8 mouse cellular contexts compared by ENCODE assay signal in genomic region chr11:97532354-97532753, GRCm38 (mm10). TPM values are rescaled to one million over a fixed set of nuclear protein-coding genes. Genes with fewer than 3 reads are reported as not detected.
A peak's percentile ranks its signal among the peaks of the same experiment; 100 is the strongest.
DNase-seq lines count a peak whose midpoint lies in the region; ATAC-seq and TF ChIP-seq lines count a peak whose summit lies in the region.

No protein-coding gene starts in this region.

- no peak overlapping the region for H3K27ac ChIP-seq in thymus, adult 2 months (ENCODE audit: control insufficient read depth, insufficient read depth, low read length)
- no peak overlapping the region for H3K27ac ChIP-seq in limb, embryonic 15.5 days

- no peak overlapping the region for H3K9ac ChIP-seq in limb, embryonic 15.5 days

- peak overlapping the region; percentile 89; the same call in 1 of the 2 replicates for H3K4me2 ChIP-seq in limb, embryonic 15.5 days

- no peaks in the 10 kb centered on the region for H3K9me3 ChIP-seq in limb, embryonic 15.5 days

- no peak overlapping the region for H3K4me3 ChIP-seq in thymus, adult 2 months (ENCODE audit: control insufficient read depth, insufficient read depth, low read length)
- H3K4me3 ChIP-seq in limb, embryonic 15.5 days: no peak overlapping the region

- TF ChIP-seq POLR2A in thymus, adult 2 months (IDR thresholded peaks at IDR 0.05; ENCODE audit: control insufficient read depth, extremely low read depth, insufficient read depth, low read length, poor library complexity): no peak

- WGBS in thymus, adult 2 months: 5% methylated on average over 8 of the region's 8 CpGs
- WGBS in limb, embryonic 15.5 days: 15% methylated on average over 8 of the region's 8 CpGs

- TF ChIP-seq CTCF in thymus, adult 2 months (IDR thresholded peaks at IDR 0.05; ENCODE audit: borderline replicate concordance, control insufficient read depth, extremely low read depth, insufficient read depth, low read length, poor library complexity): no peak

- peak; percentile 58 to 59 for DNase-seq in cerebellum, adult 18-20 months
- DNase-seq in cerebellum, adult 8-10 months: no peak
- DNase-seq in thymus, adult 2 months: peak; percentile 9
- no peak for DNase-seq in thymus, postnatal 10 days (ENCODE audit: low spot score in 2 of 2)
- peak; percentile 35 for DNase-seq in thymus, postnatal 4 days
- DNase-seq in spleen, postnatal 4 days (ENCODE audit: low spot score in 2 of 2): no peak

- no peaks in the 10 kb centered on the region for H3K36me3 ChIP-seq in thymus, adult 2 months (ENCODE audit: control insufficient read depth, insufficient read depth, low read length)
- no peaks in the 10 kb centered on the region for H3K36me3 ChIP-seq in limb, embryonic 15.5 days

- ATAC-seq in limb, embryonic 15.5 days (ENCODE audit: insufficient number of reproducible peaks, low FRiP score, low TSS enrichment, low read depth): no peak; the same call in 1 of the 2 replicates
- no peak for ATAC-seq in activated CD4-positive, CD25-positive, alpha-beta regulatory T cell, adult 4 months

- H3K27me3 ChIP-seq in thymus, adult 2 months (ENCODE audit: control insufficient read depth, insufficient read depth, low read length): peaks cover 25% of the 10 kb centered on the region
- H3K27me3 ChIP-seq in limb, embryonic 15.5 days: peaks cover 72% of the 10 kb centered on the region

- H3K4me1 ChIP-seq in thymus, adult 2 months (replicated peaks; ENCODE audit: control insufficient read depth, insufficient read depth, low read length): peaks cover 27% of the 10 kb centered on the region
- peaks cover 44% of the 10 kb centered on the region for H3K4me1 ChIP-seq in limb, embryonic 15.5 days

RNA-seq across cellular contexts. Expression of gene 4933428G20Rik, which starts 32.2 kb away (rescaled TPM):
- polyA plus RNA-seq in thymus, adult 2 months (2012; rRNA removed): not detected in 2 replicates
- polyA plus RNA-seq in limb, embryonic 15.5 days (2015; fragmentation: Nextera tagmentation; extraction: Ambion mirVana): 0.93 and 1.1 TPM in 2 replicates
- polyA plus RNA-seq in activated CD4-positive, CD25-positive, alpha-beta regulatory T cell, adult 4 months (2017; shearing (Covaris generic)): not detected

RNA-seq across cellular contexts. Expression of gene Srcin1, which starts 43.6 kb away (rescaled TPM):
- 0.32 and 0.55 TPM in 2 replicates for polyA plus RNA-seq in thymus, adult 2 months (2012; rRNA removed)
- polyA plus RNA-seq in limb, embryonic 15.5 days (2015; fragmentation: Nextera tagmentation; extraction: Ambion mirVana): 0.89 and 0.92 TPM in 2 replicates
- not detected for polyA plus RNA-seq in activated CD4-positive, CD25-positive, alpha-beta regulatory T cell, adult 4 months (2017; shearing (Covaris generic))

Comparison
In these comparisons a context has a peak if more than half of its experiments do, and no peak if none do; other contexts are left out.
1. DNase-seq: peak in cerebellum, adult 18-20 months (2 of 2), thymus, adult 2 months (single experiment) and thymus, postnatal 4 days (single experiment); none in cerebellum, adult 8-10 months (single experiment), thymus, postnatal 10 days (0 of 2) and spleen, postnatal 4 days (0 of 2).